Mouse (Mus musculus): ENCODE data around the gene Polr1b. TPM values are rescaled to one million over a fixed set of nuclear protein-coding genes. Genes with fewer than 3 reads are reported as not detected.
A peak's percentile ranks its signal among the peaks of the same experiment; 100 is the strongest.

The Polr1b gene
- total RNA-seq (2021) = 10 to 100 TPM; 20.9 to 21.1 TPM
- long read RNA-seq, experiment 1, transcript Polr1b-202 (15 exons, 3,998 nt) = major isoform, 13 of 17 reads
- long read RNA-seq, experiment 1, partial matches to known transcripts = 1 of 17 reads
- long read RNA-seq, experiment 1, other reads (novel, unspliced or antisense) = 3 of 17 reads
- long read RNA-seq, experiment 2, transcript Polr1b-202 (15 exons, 3,998 nt) = major isoform, 8 of 12 reads
- long read RNA-seq, experiment 2, partial matches to known transcripts = 3 of 12 reads
- long read RNA-seq, experiment 2, other reads (novel, unspliced or antisense) = 1 of 12 reads

DNA sequence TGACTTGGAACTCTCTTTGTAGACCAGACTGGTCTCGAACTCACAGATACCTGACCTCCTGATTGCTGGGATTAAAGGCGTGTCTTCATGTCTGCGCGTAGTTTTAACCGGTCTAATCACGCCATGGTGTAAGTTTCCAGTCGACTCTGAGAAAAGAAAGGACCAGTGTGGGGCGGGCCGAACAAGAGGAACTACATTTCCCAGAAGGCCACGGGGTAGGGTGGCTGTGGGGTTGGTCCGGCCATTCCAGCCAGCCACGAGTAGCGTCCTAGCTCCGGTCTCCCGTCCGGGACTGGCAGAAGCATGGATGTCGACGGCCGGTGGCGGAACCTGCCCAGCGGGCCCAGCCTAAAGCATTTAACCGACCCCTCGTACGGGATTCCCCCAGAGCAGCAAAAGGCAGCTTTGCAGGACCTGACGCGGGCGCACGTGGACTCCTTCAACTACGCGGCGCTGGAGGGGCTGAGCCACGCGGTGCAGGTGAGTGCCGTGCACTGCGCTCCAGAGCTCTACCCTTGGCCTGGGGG is at the start of gene Polr1b:
TSS of gene Polr1b (plus strand) at position 212 of the 527 bp plus-strand sequence.
- DNase-seq (ENCODE audit: low spot score in 2 of 2) = peak; percentile 90 to 94
- intact Hi-C loops (cut with DNase I) = no loop called here

GRCm38 (mm10) chr2:129052451-129052983 is 48.3 kb upstream of the Polr1b start:
- intact Hi-C loops (cut with DNase I) = no loop called here
- no peak for DNase-seq (ENCODE audit: low spot score in 2 of 2)

DNA sequence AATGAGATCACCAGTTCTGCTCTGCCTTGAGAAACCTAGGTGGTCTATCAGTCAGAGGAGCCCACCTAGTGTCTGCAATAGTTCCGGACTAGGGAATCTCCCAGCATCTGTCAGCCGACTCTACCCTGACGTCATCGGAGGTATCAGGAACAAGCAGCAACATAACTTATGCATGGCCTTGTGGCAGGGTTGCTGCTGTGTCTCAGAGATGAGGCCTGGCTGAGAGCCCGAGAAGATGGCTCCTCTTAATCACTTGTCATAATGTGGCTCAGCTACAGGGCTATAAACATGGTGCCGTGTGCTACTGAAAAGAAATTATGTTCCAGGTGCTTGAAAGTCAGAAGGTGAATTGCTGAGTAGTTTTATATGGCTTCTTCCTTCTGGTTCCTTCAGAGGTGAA is 45.1 kb upstream of the Polr1b start:
- intact Hi-C loops (cut with DNase I) = no loop called here
- no peak for DNase-seq (ENCODE audit: low spot score in 2 of 2)

GRCm38 (mm10) chr2:129056597-129056996 is 44.2 kb upstream of the Polr1b start:
- intact Hi-C loops (cut with DNase I) = no loop called here
- DNase-seq (ENCODE audit: low spot score in 2 of 2) = no peak

DNA sequence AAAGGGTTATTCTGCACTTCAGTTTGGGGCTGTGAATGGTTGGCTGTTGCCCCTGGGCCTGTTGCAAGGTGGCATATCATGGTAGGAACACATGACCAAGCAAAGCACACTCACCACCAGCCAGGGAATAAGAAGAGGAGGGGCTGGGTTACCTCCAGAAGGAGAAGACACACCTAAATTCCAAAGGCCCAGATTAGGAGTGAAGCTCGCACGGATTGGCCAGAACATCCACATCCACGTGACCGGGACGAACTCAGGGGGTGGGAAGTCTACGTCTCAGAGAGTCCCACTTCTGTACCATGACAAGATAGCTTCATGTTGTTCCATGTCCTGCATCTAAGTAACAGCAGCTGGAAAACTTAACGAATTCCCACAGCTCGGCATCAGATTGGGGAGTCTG is 43.5 kb upstream of the Polr1b start:
- DNase-seq (ENCODE audit: low spot score in 2 of 2) = no peak
- intact Hi-C loops (cut with DNase I) = no loop called here

- no peak for DNase-seq (ENCODE audit: low spot score in 2 of 2)
- intact Hi-C loops (cut with DNase I) = no loop called here
Measured at GRCm38 (mm10) chr2:129057920-129058361, 42.9 kb upstream of the Polr1b start.

DNA sequence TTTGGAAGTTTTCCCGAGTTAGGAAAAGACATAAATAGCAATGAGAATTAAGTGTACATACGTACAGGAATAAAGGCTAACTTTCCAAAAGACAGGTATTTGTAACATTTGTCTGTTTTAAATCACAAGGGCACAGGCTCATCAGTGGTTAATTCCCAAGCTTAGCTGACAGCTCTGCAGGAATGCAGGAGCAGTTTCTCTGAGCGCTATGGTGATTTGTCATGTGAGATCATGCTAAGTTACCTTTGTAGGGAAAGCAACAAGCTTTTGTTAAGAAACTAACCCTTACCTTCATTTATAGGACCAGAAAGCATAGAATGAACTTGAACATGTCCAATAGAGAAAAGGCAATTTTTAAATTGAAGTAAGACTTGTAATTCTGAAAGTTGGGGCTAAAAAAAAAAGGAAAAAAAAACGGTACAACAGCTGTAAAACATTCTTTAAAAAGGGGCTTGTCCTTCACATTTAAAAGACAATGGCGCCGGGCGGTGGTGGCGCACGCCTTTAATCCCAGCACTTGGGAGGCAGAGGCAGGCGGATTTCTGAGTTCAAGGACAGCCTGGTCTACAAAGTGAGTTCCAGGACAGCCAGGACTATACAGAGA is 39.2 kb upstream of the Polr1b start:
- intact Hi-C loops (cut with DNase I) = no loop called here
- no peak for DNase-seq (ENCODE audit: low spot score in 2 of 2)

- DNase-seq (ENCODE audit: low spot score in 2 of 2) = peak in 1 of 2 experiments; percentile 73
- intact Hi-C loops (cut with DNase I) = no loop called here
Measured at GRCm38 (mm10) chr2:129065437-129066282, 35.1 kb upstream of the Polr1b start, which contains the start of gene Ttl. Gene Ttl, plus strand, starts transcription at chr2:129065942.

- peak; percentile 60 to 62 for DNase-seq (ENCODE audit: low spot score in 2 of 2)
- intact Hi-C loops (cut with DNase I) = no loop called here
Measured at GRCm38 (mm10) chr2:129066326-129066725, 34.5 kb upstream of the Polr1b start.

DNA sequence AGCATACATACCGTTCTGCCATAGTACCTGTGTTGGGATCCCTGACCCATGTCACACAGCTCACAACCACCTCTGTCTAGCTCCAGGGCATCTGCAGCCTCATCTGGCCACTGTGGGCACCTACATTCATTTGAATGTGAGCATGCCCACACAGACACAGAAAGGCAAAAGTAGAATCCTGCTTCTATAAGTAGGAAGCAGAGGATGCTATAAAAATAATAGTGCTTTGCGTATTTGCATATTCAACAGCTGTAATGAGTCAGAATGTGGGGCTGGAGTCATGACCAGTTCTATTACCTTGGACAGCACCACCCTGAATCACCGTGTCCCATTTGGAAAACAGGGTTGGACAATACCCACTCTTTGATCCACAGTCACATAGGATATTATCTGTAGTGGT is 30.5 kb upstream of the Polr1b start:
- intact Hi-C loops (cut with DNase I) = no loop called here
- no peak for DNase-seq (ENCODE audit: low spot score in 2 of 2)

GRCm38 (mm10) chr2:129078313-129078712 is 22.5 kb upstream of the Polr1b start:
- intact Hi-C loops (cut with DNase I) = no loop called here
- no peak for DNase-seq (ENCODE audit: low spot score in 2 of 2)

GRCm38 (mm10) chr2:129079194-129079593 is 21.6 kb upstream of the Polr1b start:
- intact Hi-C loops (cut with DNase I) = no loop called here
- DNase-seq (ENCODE audit: low spot score in 2 of 2) = no peak

GRCm38 (mm10) chr2:129081097-129081496 is 19.7 kb upstream of the Polr1b start:
- intact Hi-C loops (cut with DNase I) = no loop called here
- no peak for DNase-seq (ENCODE audit: low spot score in 2 of 2)

- DNase-seq (ENCODE audit: low spot score in 2 of 2) = no peak
- intact Hi-C loops (cut with DNase I) = no loop called here
Measured at GRCm38 (mm10) chr2:129083514-129083913, 17.3 kb upstream of the Polr1b start.

GRCm38 (mm10) chr2:129084959-129085358 is 15.8 kb upstream of the Polr1b start:
- DNase-seq (ENCODE audit: low spot score in 2 of 2) = no peak
- intact Hi-C loops (cut with DNase I) = no loop called here

GRCm38 (mm10) chr2:129087520-129087919 is 13.3 kb upstream of the Polr1b start:
- intact Hi-C loops (cut with DNase I) = no loop called here
- DNase-seq (ENCODE audit: low spot score in 2 of 2) = no peak

DNA sequence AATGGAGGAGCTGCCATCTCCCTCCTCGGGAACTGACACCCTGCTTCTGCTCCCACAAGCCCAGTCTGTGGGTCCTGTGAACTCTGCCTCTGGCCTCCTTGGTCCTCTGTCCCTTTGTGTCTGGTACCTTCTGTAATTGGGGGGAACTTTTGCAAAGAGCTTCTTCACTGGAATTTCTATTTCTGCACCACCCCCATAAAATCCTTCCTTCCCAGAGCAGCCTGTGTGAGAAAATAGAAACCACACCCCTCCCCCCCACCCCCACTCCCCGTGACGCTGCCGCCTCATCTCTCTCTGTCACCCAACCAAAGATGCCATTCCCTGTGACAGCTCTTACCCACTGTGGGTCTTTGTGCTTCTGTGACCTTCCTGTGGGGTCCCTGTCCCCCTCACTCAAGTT is 10.4 kb upstream of the Polr1b start:
- intact Hi-C loops (cut with DNase I) = no loop called here

GRCm38 (mm10) chr2:129092810-129093209 is 8.0 kb upstream of the Polr1b start:
- peak; percentile 32 to 54 for DNase-seq (ENCODE audit: low spot score in 2 of 2)
- intact Hi-C loops (cut with DNase I) = no loop called here

More for the DNA sequence above, 10.4 kb upstream of the Polr1b start:
- DNase-seq (ENCODE audit: low spot score in 2 of 2) = no peak

- peak; percentile 47 to 50 for DNase-seq (ENCODE audit: low spot score in 2 of 2)
- intact Hi-C loops (cut with DNase I) = no loop called here
Measured at GRCm38 (mm10) chr2:129093926-129094724, 6.7 kb upstream of the Polr1b start.
